Mouse (Mus musculus) forebrain, embryonic 16.5 days (tissue): Measurements from ENCODE around the gene Bcl11a. TPM values are rescaled to one million over a fixed set of nuclear protein-coding genes. Genes with fewer than 3 reads are reported as not detected.

Experiments
- ATAC-seq: fragments of 200-750 bp; cut with Nextera tagmentation; 2 replicates; pipeline ENCODE4 v1.8.0; 2017; ENCODE audit warnings: mild to moderate bottlenecking, moderate library complexity
- H3K27ac ChIP-seq: fragments of 300-500 bp; sonication (generic); 2 replicates; pipeline ENCODE4 v1.5.1; 2014; ENCODE audit warnings: low read length, control low read depth
- H3K27me3 ChIP-seq: fragments of 300-500 bp; sonication (generic); replicated peaks from 2 replicates; pipeline ENCODE4 v1.6.1; 2014; ENCODE audit warnings: low read length; ENCODE audit not compliant: control insufficient read depth, insufficient read depth
- H3K36me3 ChIP-seq: fragments of 300-500 bp; sonication (generic); 2 replicates; pipeline ENCODE4 v1.6.1; 2014; ENCODE audit not compliant: control insufficient read depth, insufficient read depth
- H3K4me1 ChIP-seq: fragments of 300-500 bp; sonication (generic); replicated peaks from 2 replicates; pipeline ENCODE4 v1.6.1; 2014; ENCODE audit warnings: low read length; ENCODE audit not compliant: control insufficient read depth, insufficient read depth
- H3K4me2 ChIP-seq: fragments of 300-500 bp; sonication (generic); 2 replicates; pipeline ENCODE4 v1.6.1; 2014; ENCODE audit warnings: mild to moderate bottlenecking, low read length, control low read depth
- H3K4me3 ChIP-seq: fragments of 300-500 bp; sonication (generic); replicated peaks from 2 replicates; pipeline ENCODE4 v1.5.1; 2014; ENCODE audit warnings: mild to moderate bottlenecking, low read length, control low read depth
- H3K9ac ChIP-seq: fragments of 300-500 bp; sonication (generic); replicated peaks from 2 replicates; pipeline ENCODE4 v1.6.1; 2014; ENCODE audit warnings: low read depth, low read length, control low read depth
- H3K9me3 ChIP-seq: fragments of 300-500 bp; sonication (generic); 2 replicates; pipeline ENCODE4 v1.6.1; 2016; ENCODE audit warnings: low read length; ENCODE audit not compliant: control insufficient read depth
- WGBS: fragments of 180-500 bp; shearing (Covaris S2); extraction: QIAGEN DNeasy Blood & Tissue Kit; methylation state at CpG from one replicate; pipeline ENCODE4 v1.1.7; 2014; 5-methylcytosine and 5-hydroxymethylcytosine counted together
- polyA plus RNA-seq: library from polyadenylated mRNA; unstranded; fragments of >200 nt; fragmentation: Nextera tagmentation; extraction: Ambion mirVana; gene quantifications from 2 replicates; pipeline ENCODE4 v1.2.1, GENCODE M21; 2015

The Bcl11a gene
- polyA plus RNA-seq, result 236 and 244 TPM in 2 replicates

- under 1% methylated on average over 44 of the region's 51 CpGs for WGBS
- H3K27ac ChIP-seq, result peak within 1 kb of the TSS; percentile 99
Observed at GRCm38 (mm10) chr11:24077795-24078705, at the start of gene Bcl11a. Gene Bcl11a, plus strand, starts transcription at chr11:24078056.

DNA sequence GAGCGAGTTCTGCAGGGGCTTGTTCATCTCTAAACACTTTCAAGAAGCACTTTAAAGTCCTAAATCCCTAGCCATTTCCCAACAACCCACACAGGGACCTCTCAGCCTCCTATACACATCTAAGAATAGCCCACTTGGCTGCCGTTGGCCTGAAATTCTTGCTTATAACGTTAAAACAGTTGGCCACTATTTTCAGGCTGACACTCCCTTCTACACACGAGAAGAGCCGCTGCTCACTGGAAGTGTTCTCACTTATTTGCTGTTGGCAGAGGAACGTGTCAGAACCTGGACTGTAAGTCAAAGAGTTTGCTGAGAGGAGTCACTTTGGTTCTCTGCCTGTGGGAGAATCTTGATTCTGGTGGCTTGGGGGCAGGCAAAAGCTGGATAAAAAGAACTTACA is 33.8 kb upstream of the Bcl11a start:
- Histone ChIP-seq H3K4me3 (no peak overlapping the region), H3K36me3 (no peaks in the 10 kb centered on the region), H3K4me1 (no peaks in the 10 kb centered on the region), H3K9me3 (no peaks in the 10 kb centered on the region), H3K27me3 (no peaks in the 10 kb centered on the region), H3K4me2 (no peak overlapping the region), H3K27ac (no peak overlapping the region), H3K9ac (no peak overlapping the region)
- no peak for ATAC-seq
- WGBS, result 73% methylated on average over 6 of the region's 6 CpGs

More at GRCm38 (mm10) chr11:24077795-24078705, at the start of gene Bcl11a:
- Histone ChIP-seq H3K4me1 (peaks cover 11% of the 10 kb centered on the region), H3K4me2 (peak within 1 kb of the TSS; percentile 63), H3K27me3 (no peaks in the 10 kb centered on the region), H3K4me3 (peak within 1 kb of the TSS; percentile 70), H3K36me3 (no peaks in the 10 kb centered on the region), H3K9ac (peak within 1 kb of the TSS; percentile 93), H3K9me3 (no peaks in the 10 kb centered on the region)
- peak; percentile 11 for ATAC-seq

DNA sequence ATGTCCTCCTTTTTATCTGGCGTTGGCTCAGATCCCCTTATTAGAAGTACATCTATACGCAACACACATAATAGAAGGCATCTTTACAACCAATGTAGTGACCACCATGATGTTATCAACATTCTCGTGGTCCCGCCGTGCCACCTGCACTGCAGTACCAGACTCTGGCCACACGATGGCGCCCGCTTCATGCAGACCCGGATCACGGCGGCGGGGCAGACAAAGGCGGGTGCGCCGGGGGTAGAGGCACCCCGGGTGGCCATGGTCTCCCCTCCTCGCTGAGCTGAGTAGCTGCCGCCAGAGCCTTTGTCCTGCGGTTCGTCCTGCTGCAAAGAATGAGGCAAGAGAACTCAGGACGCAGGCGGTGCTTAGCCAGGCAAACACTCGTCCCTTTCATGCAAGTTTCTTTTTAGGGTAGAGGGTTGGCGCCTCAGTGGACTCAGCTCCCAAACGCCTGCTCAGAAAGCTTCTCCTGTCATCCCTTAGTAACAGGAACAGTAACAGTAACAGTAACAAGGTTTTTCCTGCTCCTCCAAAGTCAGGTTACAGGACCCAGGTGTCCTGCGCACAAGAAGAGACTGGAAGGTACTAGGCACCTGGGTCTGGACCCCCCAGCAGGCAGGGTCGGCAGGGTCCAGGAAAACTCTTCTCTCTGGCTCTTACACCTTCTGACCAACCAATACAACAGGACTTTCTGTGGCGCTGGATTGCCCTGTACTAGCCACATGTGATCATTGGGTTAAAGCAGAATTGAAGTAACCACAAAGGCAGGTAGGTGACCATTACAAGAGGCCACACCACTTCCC is 28.4 kb upstream of the Bcl11a start:
- Histone ChIP-seq H3K4me1 (peaks cover 9% of the 10 kb centered on the region), H3K27me3 (no peaks in the 10 kb centered on the region), H3K4me3 (peak overlapping the region; percentile 54), H3K9me3 (no peaks in the 10 kb centered on the region), H3K36me3 (no peaks in the 10 kb centered on the region), H3K9ac (peak overlapping the region; percentile 83), H3K4me2 (peak overlapping the region; percentile 76), H3K27ac (peak overlapping the region; percentile 60; the same call in 1 of the 2 replicates)
- WGBS, result 4% methylated on average over 28 of the region's 28 CpGs
- ATAC-seq, result peak; percentile 92

- peak overlapping the region; percentile 76; the same call in 1 of the 2 replicates for H3K4me2 ChIP-seq
- no peaks in the 10 kb centered on the region for H3K9me3 ChIP-seq
- 82% methylated on average over 11 of the region's 11 CpGs for whole genome bisulfite sequencing
- H3K4me1 ChIP-seq, result peaks cover 9% of the 10 kb centered on the region
- ATAC-seq, result no peak
- H3K36me3 ChIP-seq, result no peaks in the 10 kb centered on the region
- H3K9ac ChIP-seq, result no peak overlapping the region; the same call in 1 of the 2 replicates
- H3K27me3 ChIP-seq, result no peaks in the 10 kb centered on the region
- no peak overlapping the region for H3K27ac ChIP-seq
- H3K4me3 ChIP-seq, result no peak overlapping the region; the same call in 1 of the 2 replicates
Observed at GRCm38 (mm10) chr11:24050032-24050757, 27.7 kb upstream of the Bcl11a start.

GRCm38 (mm10) chr11:24052882-24053281 is 25.0 kb upstream of the Bcl11a start:
- H3K9me3 ChIP-seq, result no peaks in the 10 kb centered on the region

GRCm38 (mm10) chr11:24059137-24059536 is 18.7 kb upstream of the Bcl11a start:
- 14% methylated on average over 1 of the region's 1 CpGs for WGBS
- no peak for ATAC-seq
- Histone ChIP-seq H3K4me1 (peaks cover 32% of the 10 kb centered on the region), H3K9me3 (no peaks in the 10 kb centered on the region), H3K4me2 (no peak overlapping the region), H3K27me3 (no peaks in the 10 kb centered on the region), H3K36me3 (no peaks in the 10 kb centered on the region), H3K4me3 (no peak overlapping the region), H3K9ac (no peak overlapping the region), H3K27ac (no peak overlapping the region)

More at GRCm38 (mm10) chr11:24052882-24053281, 25.0 kb upstream of the Bcl11a start:
- no peaks in the 10 kb centered on the region for H3K27me3 ChIP-seq
- H3K4me3 ChIP-seq, result no peak overlapping the region
- WGBS, result 73% methylated on average over 6 of the region's 6 CpGs
- H3K4me2 ChIP-seq, result no peak overlapping the region
- no peak overlapping the region for H3K27ac ChIP-seq
- H3K4me1 ChIP-seq, result peaks cover 9% of the 10 kb centered on the region
- ATAC-seq, result no peak
- H3K36me3 ChIP-seq, result no peaks in the 10 kb centered on the region
- H3K9ac ChIP-seq, result no peak overlapping the region

GRCm38 (mm10) chr11:24060428-24060827 is 17.4 kb upstream of the Bcl11a start:
- Histone ChIP-seq H3K27me3 (no peaks in the 10 kb centered on the region), H3K9ac (peak overlapping the region; percentile 55), H3K9me3 (no peaks in the 10 kb centered on the region), H3K4me2 (peak overlapping the region; percentile 64), H3K27ac (no peak overlapping the region), H3K36me3 (no peaks in the 10 kb centered on the region), H3K4me1 (peaks cover 35% of the 10 kb centered on the region), H3K4me3 (peak overlapping the region; percentile 36)
- 8% methylated on average over 5 of the region's 5 CpGs for WGBS
- 0 out of 2 replicates have a peak, but pooled peaks have one; percentile 19 for ATAC-seq

DNA sequence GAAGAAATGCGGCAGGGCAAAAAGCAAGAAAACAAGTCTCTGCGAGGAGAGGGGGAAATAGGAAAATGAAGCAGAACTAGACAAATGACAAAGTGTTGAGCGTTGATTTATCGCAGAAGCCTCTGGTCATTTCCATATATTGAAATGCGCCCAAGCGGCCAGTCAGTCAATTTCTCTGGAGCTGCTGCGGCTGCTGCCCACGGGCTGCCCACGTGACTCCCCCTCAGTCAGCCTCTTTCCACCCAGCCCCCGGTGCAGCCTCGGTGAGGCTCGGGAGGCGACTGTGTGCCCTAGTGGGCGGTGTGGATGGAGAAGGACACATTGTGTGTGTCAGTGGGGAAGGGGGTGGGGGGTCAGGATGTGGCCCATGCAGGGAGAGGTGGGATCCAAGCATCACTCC is 16.0 kb upstream of the Bcl11a start:
- ATAC-seq, result peak; percentile 69
- 4% methylated on average over 14 of the region's 14 CpGs for WGBS
- Histone ChIP-seq H3K4me2 (peak overlapping the region; percentile 79), H3K27me3 (no peaks in the 10 kb centered on the region), H3K27ac (no peak overlapping the region; the same call in 1 of the 2 replicates), H3K4me1 (peaks cover 36% of the 10 kb centered on the region), H3K4me3 (peak overlapping the region; percentile 42), H3K9me3 (no peaks in the 10 kb centered on the region), H3K9ac (peak overlapping the region; percentile 58), H3K36me3 (no peaks in the 10 kb centered on the region)
